Mouse (Mus musculus) activated CD4-positive, CD25-positive, alpha-beta regulatory T cell, adult 4 months (primary cell): ENCODE measurements around the gene Pcgf5. TPM values are rescaled to one million over a fixed set of nuclear protein-coding genes. Genes with fewer than 3 reads are reported as not detected.

Experiments used
- ATAC-seq: one replicate; pipeline ENCODE4 v1.8.0; 2017
- polyA plus RNA-seq, 2 experiments: library from polyadenylated mRNA; unstranded; fragments of 100-300 nt; shearing (Covaris generic); gene quantifications; one replicate each; pipeline ENCODE4 v1.2.1; 2017

Pcgf5 gene
- polyA plus RNA-seq, 2 experiments from 2014 or later = 37.7 to 39.7 TPM

DNA sequence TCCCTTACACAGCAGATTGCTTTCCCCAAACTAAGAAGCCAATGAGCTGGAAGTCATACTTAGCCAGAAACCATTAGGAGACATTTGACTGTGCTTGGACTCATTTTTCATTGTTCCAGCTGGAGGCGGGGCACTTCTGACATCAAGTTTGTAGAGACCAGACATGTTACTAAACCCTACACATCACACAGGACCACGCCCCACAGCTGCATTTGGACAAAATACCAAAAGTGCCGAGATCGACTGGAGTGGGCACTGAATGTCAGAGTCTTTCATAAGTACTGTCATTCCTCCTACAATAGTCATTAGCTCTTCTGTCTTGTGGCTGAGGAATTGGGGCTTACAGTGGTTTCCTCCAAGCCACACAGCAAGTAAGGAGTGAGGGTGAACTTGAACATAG, 148.4 kb downstream of the Pcgf5 start:
- no peak for ATAC-seq

DNA sequence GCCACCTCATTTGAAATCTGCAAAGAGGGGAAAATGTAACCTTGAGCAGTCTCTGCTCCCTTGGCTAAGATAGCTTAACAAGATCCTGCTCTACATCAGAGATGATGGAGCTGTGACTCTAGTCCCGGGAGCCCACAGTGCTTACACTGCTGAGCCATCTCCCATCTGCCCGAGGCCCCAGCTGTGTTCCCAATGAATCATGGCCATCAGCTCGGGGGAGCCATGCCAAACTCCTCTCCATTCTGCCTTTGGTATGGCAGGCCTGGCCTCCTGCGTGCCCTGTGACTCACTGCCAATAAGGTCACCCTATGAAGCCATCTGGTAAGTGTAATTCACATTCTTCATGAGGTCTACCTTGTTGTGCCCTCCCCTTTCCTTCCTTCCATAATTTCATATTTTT, 149.0 kb downstream of the Pcgf5 start:
- no peak for ATAC-seq

DNA sequence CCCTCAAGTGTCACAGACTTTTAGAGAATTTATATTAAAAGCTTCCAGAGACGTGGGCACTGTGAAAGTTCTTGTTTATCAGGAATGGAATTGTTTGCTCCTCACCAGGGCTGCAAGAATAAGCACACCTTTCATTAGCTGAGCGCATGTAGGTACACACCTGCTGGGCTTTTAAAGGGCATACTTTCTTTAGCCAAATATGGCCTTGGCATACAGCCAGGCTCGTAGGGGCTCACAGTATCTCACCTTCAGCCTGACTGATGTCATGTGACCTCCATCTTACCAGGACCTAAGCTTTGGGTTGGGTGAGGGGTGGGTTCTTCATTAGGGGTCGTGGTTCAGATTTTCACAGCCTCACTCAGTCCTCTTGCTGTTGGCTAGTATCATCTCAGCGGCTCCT, 149.6 kb downstream of the Pcgf5 start:
- no peak for ATAC-seq

DNA sequence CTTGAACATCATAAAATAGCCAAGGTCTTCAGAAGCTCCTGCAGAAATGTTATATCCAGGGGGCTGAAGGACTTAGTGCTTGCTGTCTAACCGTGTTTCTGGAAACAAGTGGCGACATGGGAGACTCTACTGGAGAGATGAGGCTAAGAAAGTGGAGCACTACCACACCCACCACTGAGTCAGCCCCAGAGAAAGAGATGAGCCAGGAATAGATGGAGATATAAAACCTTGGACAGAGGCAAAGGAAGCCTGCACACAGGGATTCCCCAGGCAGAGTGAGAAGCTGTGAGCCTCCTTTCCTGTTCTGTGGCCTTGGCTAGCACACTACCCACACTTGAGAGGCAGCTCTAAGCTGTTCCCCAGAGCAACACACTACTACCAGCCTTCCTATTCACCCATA, 156.6 kb downstream of the Pcgf5 start:
- ATAC-seq = no peak

Other genes with a start within 250 kb of the Pcgf5 start
- gene Ankrd1, start 228.2 kb upstream of the Pcgf5 start, polyA plus RNA-seq = not detected
- gene Hectd2, start 206.3 kb downstream of the Pcgf5 start, polyA plus RNA-seq = 1 to 10 TPM in 1 of 2 experiments, under 1 TPM in 1; 0.63 to 1.5 TPM